Mouse (Mus musculus) olfactory bulb, adult 2 months (tissue): Measurements from ENCODE around the gene Ankrd31.

Experiments
- CTCF ChIP-seq: fragments of 200-500 bp; IDR thresholded peaks from 2 replicates; pipeline ENCODE4 v1.5.1; 2012; ENCODE audit warnings: low read depth, mild to moderate bottlenecking, low read length, moderate library complexity; ENCODE audit not compliant: insufficient read depth
- POLR2A ChIP-seq: fragments of 200-500 bp; IDR thresholded peaks from 2 replicates; pipeline ENCODE4 v1.6.1; 2012; ENCODE audit warnings: mild to moderate bottlenecking, low read depth, low read length, moderate library complexity; ENCODE audit not compliant: insufficient read depth

DNA sequence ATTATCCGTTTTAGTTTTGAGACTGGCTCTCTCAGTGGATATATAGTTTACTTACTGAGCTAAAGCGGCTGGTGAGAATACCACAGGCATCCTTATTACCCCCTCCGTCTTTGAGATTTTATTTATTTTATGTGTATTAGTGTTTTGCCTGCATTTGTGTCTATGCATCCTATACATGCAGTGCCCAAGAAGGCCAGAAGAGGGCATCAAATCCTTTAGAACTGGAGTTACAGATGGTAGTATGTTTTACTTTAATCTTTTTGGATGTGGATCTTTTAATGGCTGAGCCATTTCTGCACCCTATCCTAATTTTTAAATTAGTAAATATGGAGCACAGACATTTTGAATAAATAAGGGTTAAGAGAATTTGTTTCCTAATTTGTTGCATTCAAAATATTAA, 107.1 kb downstream of the Ankrd31 start:
- TF ChIP-seq CTCF (no peak), POLR2A (no peak)
